Mouse (Mus musculus) embryonic facial prominence, embryonic 15.5 days (tissue): ENCODE data around the gene Coro6. TPM values are rescaled to one million over a fixed set of nuclear protein-coding genes. Genes with fewer than 3 reads are reported as not detected.

Experiments used
- ATAC-seq: fragments of 200-750 bp; cut with Nextera tagmentation; 2 replicates; pipeline ENCODE4 v1.8.0; 2017; ENCODE audit warnings: low read depth, moderate TSS enrichment; ENCODE audit not compliant: insufficient number of reproducible peaks, low FRiP score, low TSS enrichment
- H3K27ac ChIP-seq: fragments of 300-500 bp; sonication (generic); replicated peaks from 2 replicates; pipeline ENCODE4 v1.5.1; 2015; ENCODE audit warnings: mild to moderate bottlenecking, inconsistent platforms
- H3K27me3 ChIP-seq: fragments of 300-500 bp; sonication (generic); 2 replicates; pipeline ENCODE4 v1.6.1; 2015; ENCODE audit warnings: inconsistent platforms
- H3K36me3 ChIP-seq: fragments of 300-500 bp; sonication (generic); 2 replicates; pipeline ENCODE4 v1.6.1; 2015; ENCODE audit warnings: mild to moderate bottlenecking, inconsistent platforms
- H3K4me1 ChIP-seq: fragments of 300-500 bp; sonication (generic); 2 replicates; pipeline ENCODE4 v1.6.1; 2015; ENCODE audit warnings: inconsistent platforms
- H3K4me2 ChIP-seq: fragments of 300-500 bp; sonication (generic); replicated peaks from 2 replicates; pipeline ENCODE4 v1.6.1; 2015; ENCODE audit warnings: mild to moderate bottlenecking, inconsistent platforms
- H3K4me3 ChIP-seq: fragments of 300-500 bp; sonication (generic); replicated peaks from 2 replicates; pipeline ENCODE4 v1.5.1; 2015; ENCODE audit warnings: mild to moderate bottlenecking, inconsistent platforms
- H3K9ac ChIP-seq: fragments of 300-500 bp; sonication (generic); 2 replicates; pipeline ENCODE4 v1.6.1; 2015; ENCODE audit warnings: inconsistent platforms
- H3K9me3 ChIP-seq: fragments of 300-500 bp; sonication (generic); replicated peaks from 2 replicates; pipeline ENCODE4 v1.6.1; 2016; ENCODE audit warnings: inconsistent platforms
- whole genome bisulfite sequencing: fragments of 180-500 bp; shearing (Covaris S2); methylation state at CpG from one replicate; pipeline ENCODE4 v1.1.7; 2015; 5-methylcytosine and 5-hydroxymethylcytosine counted together
- polyA plus RNA-seq: library from polyadenylated mRNA; unstranded; fragments of >200 nt; fragmentation: Nextera tagmentation; extraction: Ambion mirVana; gene quantifications from 2 replicates; pipeline ENCODE4 v1.2.1, GENCODE M21; 2015

Coro6 gene
- polyA plus RNA-seq: 1.6 and 2.4 TPM in 2 replicates

DNA sequence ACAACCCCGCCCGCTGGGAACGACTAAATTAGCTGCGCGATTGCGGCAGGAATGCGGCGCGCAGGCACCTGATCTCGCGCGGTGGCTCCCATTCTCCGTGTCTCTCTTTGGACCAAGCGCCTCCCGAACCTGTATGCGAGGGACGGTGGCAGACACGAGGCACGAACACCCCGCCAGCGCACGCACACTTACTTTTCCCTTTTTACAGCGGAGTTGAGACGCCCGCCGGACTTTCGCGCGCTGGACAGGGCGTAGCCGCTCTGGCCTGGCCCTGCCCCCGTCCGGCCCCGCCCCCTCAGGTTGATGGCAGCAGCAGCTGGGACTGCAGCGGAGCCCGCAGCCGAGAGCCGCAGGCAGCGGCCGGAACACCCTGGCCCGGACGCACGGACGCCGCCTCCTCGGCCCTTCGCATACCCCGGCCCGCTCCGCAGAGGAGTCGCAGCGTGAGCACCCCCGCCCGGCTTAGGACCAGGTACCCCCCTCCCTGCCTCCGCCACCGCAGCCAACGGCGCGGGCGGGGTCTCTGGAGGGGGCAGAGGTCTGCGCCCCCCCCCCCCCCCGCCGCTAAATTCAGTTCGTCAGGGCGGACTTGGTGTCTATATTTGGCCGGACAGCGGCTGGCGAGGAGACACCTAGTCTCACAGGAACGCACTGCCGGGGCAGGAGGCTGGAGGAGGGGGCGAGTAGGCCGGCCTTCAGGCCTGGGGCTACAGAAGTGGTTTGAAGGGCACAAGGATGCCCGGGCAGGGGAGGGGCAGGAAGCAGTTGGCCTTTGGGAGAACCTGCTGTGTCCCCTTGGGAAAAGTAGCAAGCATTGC is at the start of gene Coro6:
Gene Coro6 (plus strand): TSS at position 129 of the 818 bp plus-strand sequence.
- no peaks in the 10 kb centered on the region for H3K36me3 ChIP-seq
- peaks cover 52% of the 10 kb centered on the region for H3K27me3 ChIP-seq
- H3K4me3 ChIP-seq: peak within 1 kb of the TSS; percentile 55
- ATAC-seq: peak; percentile 64
- no peaks in the 10 kb centered on the region for H3K9me3 ChIP-seq
- H3K9ac ChIP-seq: peak within 1 kb of the TSS; percentile 26; the same call in 1 of the 2 replicates
- no peak within 1 kb of the TSS for H3K27ac ChIP-seq
- WGBS: 1% methylated on average over 72 of the region's 73 CpGs
- peaks cover 25% of the 10 kb centered on the region for H3K4me1 ChIP-seq
- peak within 1 kb of the TSS; percentile 99 for H3K4me2 ChIP-seq

DNA sequence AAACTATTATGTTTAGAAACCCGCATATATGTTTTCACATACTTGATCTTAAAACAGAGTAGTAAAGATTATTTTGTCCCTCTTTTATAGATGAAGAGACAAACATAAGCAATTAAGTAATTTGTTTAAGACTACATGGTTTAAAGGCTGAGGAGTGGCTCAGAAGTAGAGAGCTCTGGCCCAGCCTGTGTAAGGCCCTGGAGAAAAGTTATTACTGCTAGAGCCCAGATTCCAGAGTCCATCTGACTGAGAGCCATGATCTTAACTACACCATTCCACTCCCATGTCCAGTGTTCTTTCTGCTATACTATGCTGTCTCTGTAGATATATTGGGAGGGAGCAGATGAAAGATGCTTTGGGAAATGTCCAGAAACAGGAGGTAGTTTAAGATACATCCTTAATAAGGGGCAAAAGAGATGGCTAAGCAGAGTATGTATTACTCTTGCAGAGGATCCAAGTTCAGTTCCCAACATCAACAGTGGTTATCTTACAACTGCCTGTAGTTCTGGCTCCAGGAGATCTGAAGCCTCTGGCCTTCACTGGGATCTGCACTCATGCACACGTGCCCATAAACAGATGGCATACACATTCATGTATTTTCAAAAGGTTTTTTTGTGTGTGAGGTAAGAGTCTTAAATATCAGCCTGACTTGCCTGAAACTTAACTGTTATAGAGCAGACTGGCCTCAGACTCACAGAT is 47.9 kb upstream of the Coro6 start:
- WGBS: 63% methylated on average over 2 of the region's 2 CpGs
- no peaks in the 10 kb centered on the region for H3K27me3 ChIP-seq

DNA sequence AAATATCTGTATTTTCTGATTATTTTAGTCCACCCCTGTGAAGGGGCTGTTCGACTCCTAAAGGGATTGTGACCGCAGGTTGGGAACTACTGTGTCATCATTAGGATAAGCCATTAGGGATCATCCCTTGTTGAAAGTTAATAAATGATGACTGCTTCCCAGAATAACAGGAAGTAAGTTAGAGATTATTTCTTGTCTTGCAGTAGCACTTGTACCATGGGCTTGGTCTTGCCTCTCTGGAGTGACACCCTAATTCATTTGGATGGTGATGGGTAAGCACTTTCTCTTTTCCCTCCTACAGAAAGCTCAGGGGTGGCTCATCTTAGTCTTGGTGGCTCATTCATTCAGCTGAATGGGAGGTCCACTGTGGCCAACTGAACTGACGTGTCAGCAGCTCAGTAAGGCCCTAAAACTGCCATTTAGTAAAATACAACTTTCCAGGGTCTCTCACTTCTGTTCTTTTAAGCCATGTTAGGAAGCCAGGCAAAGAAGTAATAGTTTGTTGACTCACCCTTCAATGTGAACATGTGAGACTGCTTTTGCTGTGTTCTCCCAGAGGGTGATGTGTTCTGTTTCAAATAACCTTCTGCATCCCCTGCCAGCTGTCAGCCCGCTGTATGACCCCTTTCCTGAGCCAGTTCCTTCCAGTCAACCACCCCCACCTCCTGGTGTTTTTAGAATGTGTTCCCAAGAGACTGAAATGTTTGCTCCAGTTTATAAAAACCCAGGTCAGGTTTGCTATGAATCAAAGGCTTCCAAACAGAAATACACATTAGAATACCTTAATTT is 45.8 kb upstream of the Coro6 start:
- 69% methylated on average over 4 of the region's 4 CpGs for WGBS
- no peak overlapping the region for H3K9ac ChIP-seq

More for the DNA sequence above, 47.9 kb upstream of the Coro6 start:
- no peaks in the 10 kb centered on the region for H3K9me3 ChIP-seq
- no peaks in the 10 kb centered on the region for H3K36me3 ChIP-seq
- no peak overlapping the region for H3K4me2 ChIP-seq
- H3K4me1 ChIP-seq: peaks cover 6% of the 10 kb centered on the region; the same call in 1 of the 2 replicates
- no peak overlapping the region for H3K27ac ChIP-seq
- no peak overlapping the region for H3K9ac ChIP-seq
- no peak overlapping the region for H3K4me3 ChIP-seq
- no peak for ATAC-seq

DNA sequence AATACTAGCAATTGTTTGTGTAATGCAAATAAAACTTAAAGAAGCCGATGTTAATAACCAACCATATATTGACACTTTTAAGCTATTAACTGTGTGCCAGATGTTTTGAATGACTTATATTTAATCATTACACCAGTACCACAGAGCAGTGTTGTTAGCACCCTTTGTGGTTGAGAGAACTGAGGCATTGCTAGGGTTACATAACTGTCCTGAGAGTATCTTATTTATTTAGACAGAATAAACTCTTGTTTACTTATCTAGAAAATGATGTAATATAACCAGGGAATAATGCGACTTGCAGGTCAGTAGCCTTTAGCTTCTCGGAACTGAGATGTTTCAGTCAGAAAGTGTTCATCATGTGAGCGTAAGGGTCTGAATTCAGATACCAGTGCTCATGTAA is 44.2 kb upstream of the Coro6 start:
- ATAC-seq: no peak
- H3K9ac ChIP-seq: no peak overlapping the region
- no peaks in the 10 kb centered on the region for H3K27me3 ChIP-seq
- peaks cover 6% of the 10 kb centered on the region; the same call in 1 of the 2 replicates for H3K4me1 ChIP-seq
- peaks cover 4% of the 10 kb centered on the region; the same call in 1 of the 2 replicates for H3K36me3 ChIP-seq
- no peak overlapping the region for H3K4me3 ChIP-seq
- 89% methylated on average over 4 of the region's 4 CpGs for WGBS
- no peak overlapping the region for H3K27ac ChIP-seq
- no peak overlapping the region for H3K4me2 ChIP-seq
- H3K9me3 ChIP-seq: no peaks in the 10 kb centered on the region

More for the DNA sequence above, 45.8 kb upstream of the Coro6 start:
- no peak for ATAC-seq
- peaks cover 6% of the 10 kb centered on the region; the same call in 1 of the 2 replicates for H3K4me1 ChIP-seq
- no peaks in the 10 kb centered on the region for H3K36me3 ChIP-seq
- no peak overlapping the region for H3K4me2 ChIP-seq
- no peak overlapping the region for H3K4me3 ChIP-seq
- H3K27me3 ChIP-seq: no peaks in the 10 kb centered on the region
- H3K27ac ChIP-seq: no peak overlapping the region; the same call in 1 of the 2 replicates
- H3K9me3 ChIP-seq: no peaks in the 10 kb centered on the region

DNA sequence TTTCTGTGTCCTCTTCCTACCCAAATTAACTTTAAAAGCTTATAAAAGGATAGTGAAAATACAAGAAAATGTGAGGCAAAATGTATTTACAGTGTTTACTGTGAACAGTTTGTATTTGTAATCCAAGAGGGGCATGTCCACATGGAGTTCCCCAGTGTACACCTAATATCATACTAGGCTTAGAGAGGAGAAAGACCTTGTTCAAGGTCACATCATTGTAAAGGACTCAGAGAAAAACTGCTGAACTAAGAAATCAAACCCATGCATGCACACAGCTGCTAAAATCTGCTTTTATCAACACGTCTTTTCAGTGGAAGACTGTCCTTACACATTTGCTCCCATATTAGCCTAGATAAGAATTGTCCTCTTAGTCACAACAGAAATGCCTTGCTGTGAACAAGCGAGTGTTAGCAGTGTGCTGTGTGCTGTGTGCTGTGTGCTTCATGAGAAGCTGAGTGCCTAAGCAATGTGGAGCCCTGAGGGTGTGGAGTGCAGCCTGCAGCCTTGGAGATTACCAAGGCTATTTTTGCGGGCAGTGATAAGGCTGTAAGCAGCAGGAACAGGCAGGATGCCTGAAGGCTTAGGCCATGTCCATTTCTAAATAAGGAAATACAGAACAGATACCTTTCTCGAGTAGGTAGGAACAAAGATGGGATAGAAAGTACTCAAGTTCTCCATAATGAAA is 38.9 kb upstream of the Coro6 start:
- Histone ChIP-seq H3K27ac (no peak overlapping the region), H3K9ac (no peak overlapping the region)
- no peak for ATAC-seq

DNA sequence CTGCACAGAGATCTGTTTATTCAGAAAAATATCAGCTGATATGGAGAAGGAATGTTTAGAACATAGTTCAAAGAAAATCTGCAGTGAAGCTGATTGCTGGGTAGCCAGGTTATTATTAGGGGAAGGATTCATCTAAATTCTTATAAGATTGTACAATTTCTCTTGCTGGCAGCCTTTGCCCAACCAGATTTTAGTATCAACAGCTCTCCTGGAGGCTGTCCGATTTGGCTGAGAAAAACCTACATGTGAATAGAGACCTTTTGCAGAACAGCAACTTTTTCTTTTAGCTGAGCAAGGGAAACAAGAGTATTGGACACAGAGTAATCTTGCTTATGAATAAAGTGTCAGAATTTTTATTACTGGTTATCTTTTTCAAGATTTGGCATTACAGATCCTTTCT is 33.8 kb upstream of the Coro6 start:
- no peak for ATAC-seq
- no peak overlapping the region for H3K27ac ChIP-seq
- no peaks in the 10 kb centered on the region for H3K9me3 ChIP-seq
- H3K4me2 ChIP-seq: no peak overlapping the region
- 75% methylated on average over 1 of the region's 1 CpGs for WGBS
- peaks cover 11% of the 10 kb centered on the region for H3K36me3 ChIP-seq
- no peaks in the 10 kb centered on the region for H3K27me3 ChIP-seq
- no peak overlapping the region for H3K4me3 ChIP-seq
- H3K9ac ChIP-seq: no peak overlapping the region
- H3K4me1 ChIP-seq: no peaks in the 10 kb centered on the region

More for the DNA sequence above, 38.9 kb upstream of the Coro6 start:
- H3K4me1 ChIP-seq: no peaks in the 10 kb centered on the region
- no peaks in the 10 kb centered on the region for H3K27me3 ChIP-seq
- WGBS: 76% methylated on average over 4 of the region's 4 CpGs
- H3K4me2 ChIP-seq: no peak overlapping the region
- H3K4me3 ChIP-seq: no peak overlapping the region
- H3K9me3 ChIP-seq: no peaks in the 10 kb centered on the region
- H3K36me3 ChIP-seq: peaks cover 17% of the 10 kb centered on the region

DNA sequence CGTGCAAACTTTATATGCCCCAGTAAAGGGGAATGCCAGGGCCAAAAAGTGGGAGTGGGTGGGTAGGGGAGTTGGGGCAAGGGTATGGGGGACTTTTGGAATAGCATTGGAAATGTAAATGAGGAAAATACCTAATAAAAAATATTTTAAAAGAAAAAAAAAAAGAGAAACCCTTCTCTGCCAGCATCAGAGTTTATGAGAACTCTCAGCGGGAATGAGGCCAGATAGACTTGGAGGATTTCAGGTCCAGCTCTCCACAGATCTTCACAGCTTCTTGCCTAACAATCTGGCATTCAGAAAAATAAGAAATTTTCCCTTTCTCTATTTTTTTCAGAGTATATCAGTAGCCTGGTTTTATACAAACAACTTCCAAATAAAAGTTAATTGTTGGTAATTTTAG is 25.2 kb upstream of the Coro6 start:
- H3K27me3 ChIP-seq: no peaks in the 10 kb centered on the region
- H3K9me3 ChIP-seq: no peaks in the 10 kb centered on the region
- H3K4me1 ChIP-seq: 0 out of 2 replicates have a peak, but pooled peaks cover 4% of the 10 kb centered on the region
- H3K27ac ChIP-seq: no peak overlapping the region
- peaks cover 6% of the 10 kb centered on the region; the same call in 1 of the 2 replicates for H3K36me3 ChIP-seq
- no peak overlapping the region for H3K4me2 ChIP-seq
- H3K4me3 ChIP-seq: no peak overlapping the region
- WGBS: 88% methylated on average over 2 of the region's 2 CpGs
- ATAC-seq: no peak
- H3K9ac ChIP-seq: no peak overlapping the region

DNA sequence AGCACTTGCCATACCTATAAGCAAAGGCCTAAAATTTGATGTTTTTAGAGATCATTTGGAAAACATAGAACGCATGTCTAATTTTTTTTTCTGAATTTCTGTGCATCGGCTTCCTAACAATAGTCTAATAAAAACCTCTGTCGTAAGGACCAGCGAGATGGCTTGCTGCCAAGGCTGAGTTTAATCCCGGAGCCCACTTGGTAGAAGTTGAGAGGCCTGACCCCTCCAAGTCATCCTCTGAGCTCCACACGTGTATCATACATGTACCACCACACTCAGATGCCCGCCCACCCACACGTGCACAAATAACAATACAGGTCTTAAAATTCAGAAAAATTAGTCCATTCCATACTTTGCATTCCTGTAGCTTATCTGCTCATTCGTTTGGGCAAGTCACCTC is 22.1 kb upstream of the Coro6 start:
- Histone ChIP-seq H3K4me3 (no peak overlapping the region), H3K9me3 (no peaks in the 10 kb centered on the region), H3K4me1 (0 out of 2 replicates have a peak, but pooled peaks cover 9% of the 10 kb centered on the region), H3K9ac (no peak overlapping the region), H3K36me3 (peaks cover 6% of the 10 kb centered on the region; the same call in 1 of the 2 replicates), H3K27ac (no peak overlapping the region), H3K27me3 (no peaks in the 10 kb centered on the region), H3K4me2 (no peak overlapping the region)
- WGBS: 78% methylated on average over 9 of the region's 9 CpGs
- no peak for ATAC-seq

DNA sequence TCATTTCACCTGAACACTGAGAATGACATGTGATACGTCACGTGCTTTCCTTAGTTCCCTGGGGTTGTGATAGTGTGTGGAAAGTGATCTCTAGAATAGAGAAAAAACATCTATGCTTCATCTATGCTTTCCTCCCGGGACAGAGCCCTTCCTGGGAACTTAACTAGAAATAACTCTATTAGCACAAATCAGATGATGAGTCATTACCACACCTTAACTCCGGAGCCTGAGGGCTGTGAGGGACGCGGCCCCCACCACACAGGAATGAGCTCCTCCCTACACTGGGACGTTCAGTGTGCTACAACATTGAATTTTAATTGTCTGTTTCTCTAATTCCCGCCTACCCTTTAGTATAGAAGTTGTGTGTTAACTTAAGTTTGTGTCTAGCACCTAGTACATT is 21.2 kb upstream of the Coro6 start:
- Histone ChIP-seq H3K4me1 (0 out of 2 replicates have a peak, but pooled peaks cover 9% of the 10 kb centered on the region), H3K4me3 (no peak overlapping the region), H3K9me3 (no peaks in the 10 kb centered on the region), H3K4me2 (no peak overlapping the region), H3K27me3 (no peaks in the 10 kb centered on the region), H3K36me3 (peaks cover 6% of the 10 kb centered on the region; the same call in 1 of the 2 replicates), H3K27ac (0 out of 2 replicates have a peak overlapping the region, but pooled peaks have one; percentile 23), H3K9ac (no peak overlapping the region)
- 63% methylated on average over 8 of the region's 8 CpGs for WGBS
- no peak for ATAC-seq
